Mouse (Mus musculus) fibroblast of lung, adult 2 months (primary cell): ENCODE measurements around the gene Olfr1239.

Experiments
- DNase-seq: peaks from one replicate; pipeline ENCODE4 v3.0.0-alpha.2; 2011; ENCODE audit warnings: low read depth

Gene Olfr1239

DNA sequence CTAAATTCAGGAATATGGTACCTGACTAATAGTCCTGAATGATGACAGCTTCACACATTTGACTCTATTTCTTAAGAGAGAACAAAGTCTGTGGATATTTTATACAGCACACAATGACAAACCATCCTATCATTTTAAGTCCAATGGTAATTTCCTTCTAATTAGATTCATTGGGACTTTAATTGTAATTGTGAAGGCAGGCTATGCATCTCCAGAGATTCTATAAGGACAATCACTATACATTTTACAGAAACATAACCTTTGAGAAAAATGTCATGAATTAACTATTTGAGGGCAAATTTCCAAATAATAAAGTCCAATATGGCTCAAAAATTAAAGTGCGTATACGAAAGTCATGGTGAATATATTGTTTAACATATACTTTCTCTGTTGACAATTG, at the start of gene Olfr1239:
Gene Olfr1239 (minus strand): TSS at position 101 of the 400 bp plus-strand sequence.
- DNase-seq = no peak

DNA sequence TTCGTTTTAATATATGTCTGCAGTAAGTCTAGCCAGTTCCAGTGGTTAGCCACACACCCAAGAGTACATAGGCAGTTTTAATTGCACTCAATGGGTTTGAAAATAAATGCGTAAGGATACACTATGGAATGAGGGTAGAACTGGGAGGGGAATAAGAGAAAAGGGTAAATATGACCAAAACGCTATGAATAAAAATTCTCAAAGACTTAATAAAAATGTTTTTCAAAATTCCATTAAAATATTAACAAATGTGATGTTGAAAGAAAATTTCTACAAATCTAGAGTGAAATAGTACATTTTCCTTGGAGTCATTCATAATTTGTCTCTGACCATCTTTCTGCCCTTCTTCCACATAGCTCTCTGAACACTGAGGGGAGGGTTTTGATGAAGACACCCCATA, 22.7 kb upstream of the Olfr1239 start, which contains the start of gene Olfr1240:
Gene Olfr1240 (minus strand): TSS at position 101 of the 400 bp plus-strand sequence.
- no peak for DNase-seq

DNA sequence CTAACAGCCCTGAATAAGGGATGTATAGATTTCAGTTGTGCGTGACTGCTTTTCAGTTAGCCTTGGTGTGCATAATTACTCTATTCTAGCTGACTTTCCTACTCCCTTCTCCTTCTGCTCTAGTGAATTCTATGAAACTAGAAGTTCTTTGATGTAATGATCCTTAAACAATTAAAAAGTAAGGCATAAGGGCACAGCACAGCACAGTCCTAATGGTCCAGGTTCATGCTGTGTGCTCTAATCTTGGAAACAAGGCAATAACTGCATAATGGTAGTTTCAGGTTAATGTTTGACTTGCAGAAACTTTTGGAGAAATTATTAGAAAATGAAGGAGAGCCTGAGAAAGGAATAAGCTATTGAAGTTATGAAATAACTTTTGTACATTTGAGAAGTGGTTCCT, 5.7 kb downstream of the Olfr1239 start:
- DNase-seq = no peak

DNA sequence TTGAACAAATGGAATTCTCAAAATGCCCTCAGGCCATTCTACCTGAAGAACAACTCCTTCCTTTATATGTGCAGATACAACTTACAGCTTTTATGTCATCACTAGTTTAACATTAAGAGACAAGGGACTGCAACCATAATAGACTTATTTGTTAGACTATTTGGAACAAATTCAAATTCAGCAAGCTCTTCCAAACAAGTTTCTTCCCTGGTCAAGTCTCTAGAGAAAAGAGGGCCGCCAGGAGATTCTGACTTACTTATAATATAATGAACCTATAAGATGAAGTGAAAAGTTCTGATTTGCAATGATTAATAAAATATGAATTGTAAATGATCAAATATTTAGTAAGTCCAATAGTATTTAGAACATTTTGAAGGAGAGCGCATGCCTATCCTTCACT, 10.6 kb downstream of the Olfr1239 start, which contains the start of gene Olfr1238:
Gene Olfr1238 (minus strand): TSS at position 101 of the 400 bp plus-strand sequence.
- DNase-seq = no peak

DNA sequence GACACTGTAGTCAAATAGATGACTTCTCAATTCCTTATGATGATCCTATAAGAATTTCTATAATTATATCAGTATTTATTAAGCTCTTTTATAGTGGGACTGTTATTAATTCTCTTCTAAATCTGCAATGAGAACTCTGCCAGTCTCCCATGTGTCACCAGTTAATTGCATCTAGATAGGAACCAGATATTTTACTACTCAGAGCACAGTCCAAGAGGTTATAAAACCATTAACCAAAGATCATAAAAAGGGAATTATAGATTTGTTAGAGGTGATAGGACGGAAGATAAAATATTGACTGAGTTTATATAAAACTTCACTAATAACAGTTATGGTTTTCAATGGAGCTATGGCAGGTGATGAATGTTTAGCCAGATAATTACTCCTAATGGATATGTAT, 19.3 kb downstream of the Olfr1239 start:
- DNase-seq = no peak
